Mouse (Mus musculus) embryonic fibroblast, embryonic 13.5 days (primary cell): Measurements from ENCODE around the gene Elac2.

Source experiments
- CTCF ChIP-seq: IDR thresholded peaks from 2 replicates; pipeline ENCODE4 v1.5.1; 2011; ENCODE audit warnings: mild to moderate bottlenecking, control low read depth, low read length, moderate library complexity, borderline replicate concordance; ENCODE audit not compliant: insufficient read depth
- POLR2A ChIP-seq: IDR thresholded peaks from 2 replicates; pipeline ENCODE4 v1.6.1; 2011; ENCODE audit warnings: low read depth, mild to moderate bottlenecking, control low read depth, low read length, moderate library complexity

DNA sequence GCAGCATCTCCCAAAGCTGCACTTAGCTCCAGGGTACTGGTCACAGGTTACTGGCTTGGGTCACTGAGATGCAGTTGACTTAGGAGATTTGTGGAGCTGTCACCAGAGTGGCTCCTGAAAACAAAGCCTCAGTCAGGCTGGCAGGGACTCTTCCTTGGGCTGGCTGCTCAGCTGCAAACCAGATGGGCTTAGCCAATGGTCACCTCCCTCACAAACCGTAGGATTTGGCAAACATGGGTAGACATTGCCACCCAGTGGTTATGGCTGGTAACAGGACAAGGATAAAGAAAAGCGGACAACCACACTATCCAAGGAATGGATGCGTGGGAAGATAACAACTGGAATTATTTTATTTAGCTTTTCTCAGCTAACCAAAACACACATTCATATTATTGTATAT is 10.3 kb upstream of the Elac2 start:
- TF ChIP-seq POLR2A: no peak
- peak; percentile 58; the same call in 1 of the 2 replicates for TF ChIP-seq CTCF
